Mouse (Mus musculus): ENCODE measurements around the gene Ralb. TPM values are rescaled to one million over a fixed set of nuclear protein-coding genes. Genes with fewer than 3 reads are reported as not detected.

Ralb gene
- polyA plus RNA-seq, 1 experiment from 2014 or later: 43.9 TPM

GRCm38 (mm10) chr1:119503808-119504207 is 786 bp downstream of the Ralb start:
- peak overlapping the region; percentile 86 for H3K4me2 ChIP-seq
- no peak for ATAC-seq (ENCODE audit: low read depth)
- no peaks in the 10 kb centered on the region for H3K9me3 ChIP-seq (replicated peaks)
- WGBS (ENCODE audit: insufficient replicate concordance): 15% methylated on average over 5 of the region's 5 CpGs
- peak overlapping the region; percentile 58 for H3K27ac ChIP-seq
- peak overlapping the region; percentile 72 for H3K4me3 ChIP-seq (replicated peaks)
- peak overlapping the region; percentile 73 for H3K9ac ChIP-seq
- H3K27me3 ChIP-seq: peaks cover 18% of the 10 kb centered on the region
- DNase-seq: no peak
- H3K4me1 ChIP-seq (replicated peaks): peaks cover 69% of the 10 kb centered on the region
- peaks cover 8% of the 10 kb centered on the region; the same call in 1 of the 2 replicates for H3K36me3 ChIP-seq

- Histone ChIP-seq H3K27ac (peak overlapping the region; percentile 50; the same call in 1 of the 2 replicates), H3K9ac (peak overlapping the region; percentile 73; the same call in 1 of the 2 replicates)
Observed at GRCm38 (mm10) chr1:119503181-119503580, 1.4 kb downstream of the Ralb start.

GRCm38 (mm10) chr1:119502729-119503128 is 1.9 kb downstream of the Ralb start:
- WGBS (ENCODE audit: insufficient replicate concordance): 80% methylated on average over 11 of the region's 11 CpGs
- H3K4me3 ChIP-seq (replicated peaks): no peak overlapping the region
- H3K27ac ChIP-seq: peak overlapping the region; percentile 50; the same call in 1 of the 2 replicates
- H3K27me3 ChIP-seq: peaks cover 18% of the 10 kb centered on the region
- no peak for ATAC-seq (ENCODE audit: low read depth)
- H3K9ac ChIP-seq: peak overlapping the region; percentile 73; the same call in 1 of the 2 replicates
- H3K9me3 ChIP-seq (replicated peaks): no peaks in the 10 kb centered on the region
- peaks cover 8% of the 10 kb centered on the region; the same call in 1 of the 2 replicates for H3K36me3 ChIP-seq
- H3K4me2 ChIP-seq: peak overlapping the region; percentile 86
- no peak for DNase-seq
- H3K4me1 ChIP-seq (replicated peaks): peaks cover 77% of the 10 kb centered on the region

More at GRCm38 (mm10) chr1:119503181-119503580, 1.4 kb downstream of the Ralb start:
- no peak for ATAC-seq (ENCODE audit: low read depth)
- peak overlapping the region; percentile 72 for H3K4me3 ChIP-seq (replicated peaks)
- peaks cover 75% of the 10 kb centered on the region for H3K4me1 ChIP-seq (replicated peaks)
- H3K9me3 ChIP-seq (replicated peaks): no peaks in the 10 kb centered on the region
- peaks cover 18% of the 10 kb centered on the region for H3K27me3 ChIP-seq
- peak overlapping the region; percentile 86 for H3K4me2 ChIP-seq
- peaks cover 8% of the 10 kb centered on the region; the same call in 1 of the 2 replicates for H3K36me3 ChIP-seq
- DNase-seq: no peak
- 42% methylated on average over 3 of the region's 3 CpGs for WGBS (ENCODE audit: insufficient replicate concordance)

GRCm38 (mm10) chr1:119501881-119502280 is 2.7 kb downstream of the Ralb start:
- no peak for ATAC-seq (ENCODE audit: low read depth)
- no peak overlapping the region for H3K9ac ChIP-seq
- H3K4me3 ChIP-seq (replicated peaks): no peak overlapping the region
- peaks cover 10% of the 10 kb centered on the region; the same call in 1 of the 2 replicates for H3K27me3 ChIP-seq
- no peak overlapping the region for H3K4me2 ChIP-seq
- peaks cover 8% of the 10 kb centered on the region; the same call in 1 of the 2 replicates for H3K36me3 ChIP-seq
- H3K4me1 ChIP-seq (replicated peaks): peaks cover 85% of the 10 kb centered on the region
- no peak for DNase-seq
- 34% methylated on average over 8 of the region's 8 CpGs for WGBS (ENCODE audit: insufficient replicate concordance)
- no peaks in the 10 kb centered on the region for H3K9me3 ChIP-seq (replicated peaks)
- H3K27ac ChIP-seq: no peak overlapping the region

GRCm38 (mm10) chr1:119499456-119499855 is 5.1 kb downstream of the Ralb start:
- Histone ChIP-seq H3K4me1 (replicated peaks) (peaks cover 77% of the 10 kb centered on the region), H3K4me3 (replicated peaks) (no peak overlapping the region), H3K27me3 (no peaks in the 10 kb centered on the region), H3K4me2 (no peak overlapping the region), H3K9me3 (replicated peaks) (no peaks in the 10 kb centered on the region), H3K27ac (no peak overlapping the region), H3K36me3 (peaks cover 8% of the 10 kb centered on the region; the same call in 1 of the 2 replicates), H3K9ac (no peak overlapping the region)
- WGBS (ENCODE audit: insufficient replicate concordance): 78% methylated on average over 10 of the region's 10 CpGs
- no peak for DNase-seq
- no peak for ATAC-seq (ENCODE audit: low read depth)

- Histone ChIP-seq H3K9me3 (replicated peaks) (no peaks in the 10 kb centered on the region), H3K4me2 (no peak overlapping the region), H3K27ac (no peak overlapping the region; the same call in 1 of the 2 replicates), H3K27me3 (no peaks in the 10 kb centered on the region), H3K9ac (no peak overlapping the region), H3K36me3 (peaks cover 8% of the 10 kb centered on the region; the same call in 1 of the 2 replicates), H3K4me3 (replicated peaks) (no peak overlapping the region), H3K4me1 (replicated peaks) (peaks cover 73% of the 10 kb centered on the region)
- ATAC-seq (ENCODE audit: low read depth) (no peak; the same call in 1 of the 2 replicates), DNase-seq (no peak)
- WGBS (ENCODE audit: insufficient replicate concordance): 54% methylated on average over 9 of the region's 9 CpGs
Observed at GRCm38 (mm10) chr1:119498536-119499231, 5.9 kb downstream of the Ralb start.

GRCm38 (mm10) chr1:119497346-119498004 is 7.1 kb downstream of the Ralb start:
- no peak overlapping the region for H3K27ac ChIP-seq
- H3K36me3 ChIP-seq: peaks cover 8% of the 10 kb centered on the region; the same call in 1 of the 2 replicates
- H3K4me1 ChIP-seq (replicated peaks): peaks cover 68% of the 10 kb centered on the region
- whole genome bisulfite sequencing (ENCODE audit: insufficient replicate concordance): 65% methylated on average over 5 of the region's 5 CpGs
- no peak overlapping the region for H3K4me2 ChIP-seq
- H3K27me3 ChIP-seq: no peaks in the 10 kb centered on the region
- H3K4me3 ChIP-seq (replicated peaks): no peak overlapping the region
- no peaks in the 10 kb centered on the region for H3K9me3 ChIP-seq (replicated peaks)
- no peak overlapping the region for H3K9ac ChIP-seq
- ATAC-seq (ENCODE audit: low read depth) (no peak), DNase-seq (no peak)

- Histone ChIP-seq H3K9me3 (replicated peaks) (no peaks in the 10 kb centered on the region), H3K4me1 (replicated peaks) (peaks cover 58% of the 10 kb centered on the region), H3K36me3 (no peaks in the 10 kb centered on the region), H3K27ac (no peak overlapping the region), H3K4me2 (no peak overlapping the region), H3K4me3 (replicated peaks) (no peak overlapping the region), H3K27me3 (no peaks in the 10 kb centered on the region), H3K9ac (no peak overlapping the region)
- ATAC-seq (ENCODE audit: low read depth): no peak
- 82% methylated on average over 6 of the region's 6 CpGs for WGBS (ENCODE audit: insufficient replicate concordance)
- no peak for DNase-seq
Observed at GRCm38 (mm10) chr1:119495396-119495775, 9.2 kb downstream of the Ralb start.

GRCm38 (mm10) chr1:119494712-119495395 is 9.7 kb downstream of the Ralb start:
- H3K9me3 ChIP-seq (replicated peaks): no peaks in the 10 kb centered on the region
- H3K27me3 ChIP-seq: no peaks in the 10 kb centered on the region
- DNase-seq (no peak), ATAC-seq (ENCODE audit: low read depth) (no peak)
- no peak overlapping the region for H3K4me2 ChIP-seq
- no peaks in the 10 kb centered on the region for H3K36me3 ChIP-seq
- no peak overlapping the region for H3K27ac ChIP-seq
- H3K9ac ChIP-seq: no peak overlapping the region
- 76% methylated on average over 8 of the region's 9 CpGs for WGBS (ENCODE audit: insufficient replicate concordance)
- no peak overlapping the region for H3K4me3 ChIP-seq (replicated peaks)
- peaks cover 54% of the 10 kb centered on the region for H3K4me1 ChIP-seq (replicated peaks)

- DNase-seq (no peak), ATAC-seq (ENCODE audit: low read depth) (no peak)
- H3K4me2 ChIP-seq: no peak overlapping the region
- WGBS (ENCODE audit: insufficient replicate concordance): 71% methylated on average over 2 of the region's 2 CpGs
- H3K9me3 ChIP-seq (replicated peaks): no peaks in the 10 kb centered on the region
- H3K4me1 ChIP-seq (replicated peaks): peaks cover 48% of the 10 kb centered on the region
- H3K27me3 ChIP-seq: no peaks in the 10 kb centered on the region
- no peaks in the 10 kb centered on the region for H3K36me3 ChIP-seq
- H3K27ac ChIP-seq: no peak overlapping the region
- H3K4me3 ChIP-seq (replicated peaks): no peak overlapping the region
- no peak overlapping the region for H3K9ac ChIP-seq
Observed at GRCm38 (mm10) chr1:119494024-119494711, 10.4 kb downstream of the Ralb start.
